Mouse (Mus musculus): ENCODE measurements at regions not wholly inside any gene's neighbourhood (a gene's known extent, or its start where the extent isn't known, plus 50 kb on each side); places are given as distances from the start of the nearest gene placed in this dataset.

DNA sequence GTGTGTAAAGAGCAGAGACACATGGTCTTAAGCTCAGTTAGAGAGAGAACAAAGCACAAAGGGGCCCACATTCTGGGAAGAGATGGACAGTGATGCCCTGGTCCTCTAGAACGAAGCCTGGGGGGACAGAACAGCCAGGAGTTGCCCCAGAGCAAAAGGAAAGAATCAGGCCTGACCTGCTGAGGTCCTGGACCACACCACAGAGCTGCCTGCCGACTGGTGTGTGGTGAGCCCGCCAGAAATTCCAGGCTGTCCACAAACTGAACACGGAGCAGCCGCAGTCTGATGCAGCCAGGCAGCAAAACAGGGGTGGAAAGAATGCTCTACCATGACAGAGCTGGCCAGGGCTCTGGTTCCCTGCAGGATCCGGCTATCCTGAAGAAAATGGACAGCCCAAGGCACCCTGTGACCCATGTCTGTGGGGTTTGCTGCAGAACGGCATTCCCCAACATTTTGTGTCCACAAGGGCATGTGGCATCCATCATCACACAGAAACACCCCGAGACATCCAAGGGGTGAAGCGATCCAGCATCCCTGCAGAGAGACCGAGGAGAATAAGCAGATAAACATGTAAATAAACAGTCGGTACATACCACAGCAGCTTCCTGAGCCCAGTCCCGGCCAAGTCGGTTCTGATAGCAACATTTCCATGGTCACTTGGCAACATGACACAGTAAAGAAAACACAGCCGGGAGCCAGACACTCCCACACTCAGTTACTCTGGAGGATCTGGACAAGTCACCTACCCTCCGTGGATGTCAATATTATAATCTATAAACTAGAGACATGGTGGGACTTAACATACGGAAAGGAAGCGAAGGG lies 65.3 kb upstream of the Pomp start:
- no peak overlapping the region for H3K4me3 ChIP-seq (ENCODE audit: low read depth, low read length)
- H3K9ac ChIP-seq (ENCODE audit: low read depth, low read length), result no peak overlapping the region
- H3K9me3 ChIP-seq (replicated peaks; ENCODE audit: control insufficient read depth, low read length), result no peaks in the 10 kb centered on the region
- no peaks in the 10 kb centered on the region for H3K36me3 ChIP-seq (ENCODE audit: control insufficient read depth, insufficient read depth)
- ATAC-seq (ENCODE audit: low read depth), result 0 out of 2 replicates have a peak, but pooled peaks have one; percentile 11
- no peaks in the 10 kb centered on the region for H3K4me1 ChIP-seq (ENCODE audit: control insufficient read depth, low read depth, low read length)
- whole genome bisulfite sequencing (ENCODE audit: insufficient replicate concordance), result 56% methylated on average over 17 of the region's 17 CpGs
- no peak overlapping the region for H3K27ac ChIP-seq (ENCODE audit: low read length)
- no peaks in the 10 kb centered on the region for H3K27me3 ChIP-seq (ENCODE audit: control insufficient read depth, insufficient read depth, low read depth, low read length)
- no peak overlapping the region for H3K4me2 ChIP-seq (ENCODE audit: low read depth, low read length)

DNA sequence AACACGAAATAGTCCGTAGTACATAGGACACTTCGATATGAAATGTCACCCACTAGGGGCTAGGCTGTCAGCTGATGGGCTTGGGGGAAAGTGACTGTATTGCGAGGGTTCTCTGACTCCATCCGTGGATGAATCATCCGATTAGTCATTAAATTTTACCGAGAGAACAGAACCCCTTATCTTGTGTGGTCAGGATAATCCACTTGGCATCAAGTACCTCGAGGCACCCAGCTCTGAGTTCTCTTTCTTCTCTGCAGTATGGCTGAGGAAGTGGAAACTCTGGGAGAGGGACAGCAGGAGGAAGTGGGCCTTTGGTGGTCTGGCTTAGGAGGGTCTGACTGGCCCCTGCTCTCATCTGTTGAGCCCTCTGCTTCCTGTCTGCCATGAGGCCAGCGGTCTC lies 67.2 kb upstream of the Pomp start:
- Histone ChIP-seq H3K9ac (ENCODE audit: low read depth, low read length) (no peak overlapping the region), H3K36me3 (ENCODE audit: control insufficient read depth, insufficient read depth) (no peaks in the 10 kb centered on the region), H3K4me1 (ENCODE audit: control insufficient read depth, low read depth, low read length) (no peaks in the 10 kb centered on the region), H3K9me3 (replicated peaks; ENCODE audit: control insufficient read depth, low read length) (no peaks in the 10 kb centered on the region), H3K27ac (ENCODE audit: low read length) (no peak overlapping the region), H3K4me2 (ENCODE audit: low read depth, low read length) (no peak overlapping the region), H3K4me3 (ENCODE audit: low read depth, low read length) (no peak overlapping the region), H3K27me3 (ENCODE audit: control insufficient read depth, insufficient read depth, low read depth, low read length) (no peaks in the 10 kb centered on the region)
- 32% methylated on average over 9 of the region's 9 CpGs for WGBS (ENCODE audit: insufficient replicate concordance)
- no peak for ATAC-seq (ENCODE audit: low read depth)

DNA sequence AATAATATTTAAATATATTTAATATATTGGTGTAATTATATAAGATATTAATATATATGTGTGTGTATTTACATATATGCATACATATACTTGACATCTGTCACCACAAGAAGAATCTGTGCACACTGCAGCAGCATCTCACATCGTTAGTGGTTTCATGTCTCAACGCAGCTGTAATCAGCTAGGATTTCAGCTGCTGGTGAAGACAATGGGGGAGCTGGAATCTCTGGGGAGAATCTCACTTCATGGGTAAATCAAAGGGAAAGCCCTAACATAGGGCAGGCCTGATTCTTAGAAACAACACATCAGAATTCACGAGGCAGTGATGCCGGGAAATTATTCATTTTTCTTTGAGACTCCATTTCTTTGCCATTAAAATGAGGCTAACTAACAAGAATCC lies 66.8 kb upstream of the Flt1 start:
- no peaks in the 10 kb centered on the region for H3K9me3 ChIP-seq (replicated peaks; ENCODE audit: control insufficient read depth, low read length)
- no peak overlapping the region for H3K27ac ChIP-seq (ENCODE audit: low read length)
- no peaks in the 10 kb centered on the region for H3K4me1 ChIP-seq (ENCODE audit: control insufficient read depth, low read depth, low read length)
- WGBS (ENCODE audit: insufficient replicate concordance), result 54% methylated on average over 4 of the region's 4 CpGs
- no peak overlapping the region for H3K4me3 ChIP-seq (ENCODE audit: low read depth, low read length)
- H3K36me3 ChIP-seq (ENCODE audit: control insufficient read depth, insufficient read depth), result no peaks in the 10 kb centered on the region
- no peak overlapping the region for H3K9ac ChIP-seq (ENCODE audit: low read depth, low read length)
- no peak overlapping the region for H3K4me2 ChIP-seq (ENCODE audit: low read depth, low read length)
- ATAC-seq (ENCODE audit: low read depth), result no peak
- H3K27me3 ChIP-seq (ENCODE audit: control insufficient read depth, insufficient read depth, low read depth, low read length), result no peaks in the 10 kb centered on the region

DNA sequence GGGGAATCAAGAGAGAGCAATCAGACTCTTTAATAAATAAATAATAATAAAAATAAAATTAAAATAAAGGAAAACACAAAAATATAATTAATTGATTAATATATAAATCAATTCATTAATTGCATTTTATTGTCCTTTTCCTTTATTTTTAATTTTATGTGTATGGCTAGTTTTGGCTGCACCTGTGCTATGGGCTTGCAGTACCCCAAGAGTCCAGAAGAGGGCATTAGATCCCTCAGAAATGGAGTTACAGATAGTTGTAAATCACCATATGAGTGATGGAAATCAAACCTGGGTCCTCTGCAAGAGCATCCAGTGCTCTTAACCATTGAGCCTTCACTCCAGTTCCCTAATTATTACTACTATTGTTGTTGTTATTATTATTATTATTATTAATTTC lies 65.3 kb upstream of the Flt1 start:
- ATAC-seq (ENCODE audit: low read depth), result no peak
- H3K36me3 ChIP-seq (ENCODE audit: control insufficient read depth, insufficient read depth), result no peaks in the 10 kb centered on the region

GRCm38 (mm10) chr5:147788496-147788895 lies 62.7 kb upstream of the Flt1 start:
- Histone ChIP-seq H3K9me3 (replicated peaks; ENCODE audit: control insufficient read depth, low read length) (no peaks in the 10 kb centered on the region), H3K9ac (ENCODE audit: low read depth, low read length) (no peak overlapping the region), H3K4me1 (ENCODE audit: control insufficient read depth, low read depth, low read length) (no peaks in the 10 kb centered on the region), H3K36me3 (ENCODE audit: control insufficient read depth, insufficient read depth) (no peaks in the 10 kb centered on the region), H3K27me3 (ENCODE audit: control insufficient read depth, insufficient read depth, low read depth, low read length) (no peaks in the 10 kb centered on the region), H3K4me2 (ENCODE audit: low read depth, low read length) (no peak overlapping the region), H3K4me3 (ENCODE audit: low read depth, low read length) (no peak overlapping the region), H3K27ac (ENCODE audit: low read length) (no peak overlapping the region)
- 57% methylated on average over 6 of the region's 6 CpGs for WGBS (ENCODE audit: insufficient replicate concordance)
- ATAC-seq (ENCODE audit: low read depth), result no peak

More for the DNA sequence above, 65.3 kb upstream of the Flt1 start:
- H3K4me3 ChIP-seq (ENCODE audit: low read depth, low read length), result no peak overlapping the region
- no peaks in the 10 kb centered on the region for H3K27me3 ChIP-seq (ENCODE audit: control insufficient read depth, insufficient read depth, low read depth, low read length)
- H3K4me2 ChIP-seq (ENCODE audit: low read depth, low read length), result no peak overlapping the region
- no peaks in the 10 kb centered on the region for H3K4me1 ChIP-seq (ENCODE audit: control insufficient read depth, low read depth, low read length)
- no peaks in the 10 kb centered on the region for H3K9me3 ChIP-seq (replicated peaks; ENCODE audit: control insufficient read depth, low read length)
- no peak overlapping the region for H3K9ac ChIP-seq (ENCODE audit: low read depth, low read length)
- no peak overlapping the region for H3K27ac ChIP-seq (ENCODE audit: low read length)

DNA sequence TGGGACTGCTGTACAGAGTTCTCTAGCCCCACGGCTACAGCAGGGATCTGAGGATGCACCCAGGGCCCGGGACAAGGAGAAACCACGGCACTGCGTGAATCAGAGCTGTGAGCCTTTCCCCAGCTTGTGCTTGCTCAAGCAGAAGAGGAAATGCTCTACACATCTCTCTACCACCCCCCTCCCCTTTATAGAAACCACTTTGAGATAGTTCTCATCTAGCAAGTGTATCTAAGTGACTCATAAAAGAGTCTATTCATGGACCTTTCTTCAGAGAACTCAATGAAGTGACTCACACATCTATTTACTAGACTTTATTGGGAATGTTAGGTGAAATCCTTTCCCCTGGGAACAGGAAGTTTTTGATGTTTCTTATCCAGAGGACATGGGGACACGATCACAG lies 61.0 kb upstream of the Flt1 start:
- H3K27me3 ChIP-seq (ENCODE audit: control insufficient read depth, insufficient read depth, low read depth, low read length), result no peaks in the 10 kb centered on the region
- H3K4me3 ChIP-seq (ENCODE audit: low read depth, low read length), result no peak overlapping the region
- 22% methylated on average over 5 of the region's 5 CpGs for WGBS (ENCODE audit: insufficient replicate concordance)
- no peak overlapping the region for H3K9ac ChIP-seq (ENCODE audit: low read depth, low read length)
- H3K27ac ChIP-seq (ENCODE audit: low read length), result no peak overlapping the region
- H3K4me2 ChIP-seq (ENCODE audit: low read depth, low read length), result no peak overlapping the region
- no peaks in the 10 kb centered on the region for H3K36me3 ChIP-seq (ENCODE audit: control insufficient read depth, insufficient read depth)
- no peak for ATAC-seq (ENCODE audit: low read depth)
- H3K9me3 ChIP-seq (replicated peaks; ENCODE audit: control insufficient read depth, low read length), result no peaks in the 10 kb centered on the region
- H3K4me1 ChIP-seq (ENCODE audit: control insufficient read depth, low read depth, low read length), result no peaks in the 10 kb centered on the region

- WGBS (ENCODE audit: insufficient replicate concordance), result 71% methylated on average over 9 of the region's 9 CpGs
- Histone ChIP-seq H3K4me3 (ENCODE audit: low read depth, low read length) (no peak overlapping the region), H3K9ac (ENCODE audit: low read depth, low read length) (no peak overlapping the region)
These were observed 58.3 kb upstream of the Flt1 start for GRCm38 (mm10) chr5:147784159-147784558.

DNA sequence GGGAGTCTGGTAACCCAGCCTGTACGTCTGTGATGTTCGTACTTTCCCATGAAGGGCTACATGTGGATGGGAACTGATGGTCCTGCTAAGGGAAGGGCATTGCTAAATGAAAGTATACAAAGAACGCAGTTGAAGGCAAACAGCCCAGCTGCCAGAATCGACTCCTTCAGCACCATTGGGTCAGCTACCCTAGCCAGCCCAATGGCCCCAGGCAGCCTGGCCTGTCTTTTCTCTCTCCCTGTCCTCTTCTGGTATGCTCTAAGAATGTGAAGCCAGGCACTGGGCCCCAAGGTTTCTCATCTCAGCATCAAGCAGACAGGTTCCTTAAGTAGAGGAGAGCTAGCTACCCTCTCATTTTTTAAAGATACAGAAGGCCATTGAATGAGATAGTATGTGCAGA lies 57.7 kb upstream of the Flt1 start:
- WGBS (ENCODE audit: insufficient replicate concordance), result 70% methylated on average over 4 of the region's 4 CpGs
- H3K27me3 ChIP-seq (ENCODE audit: control insufficient read depth, insufficient read depth, low read depth, low read length), result no peaks in the 10 kb centered on the region
- no peaks in the 10 kb centered on the region for H3K9me3 ChIP-seq (replicated peaks; ENCODE audit: control insufficient read depth, low read length)
- ATAC-seq (ENCODE audit: low read depth), result no peak
- no peak overlapping the region for H3K4me2 ChIP-seq (ENCODE audit: low read depth, low read length)
- no peak overlapping the region for H3K9ac ChIP-seq (ENCODE audit: low read depth, low read length)
- no peaks in the 10 kb centered on the region for H3K36me3 ChIP-seq (ENCODE audit: control insufficient read depth, insufficient read depth)
- H3K4me3 ChIP-seq (ENCODE audit: low read depth, low read length), result no peak overlapping the region
- H3K4me1 ChIP-seq (ENCODE audit: control insufficient read depth, low read depth, low read length), result no peaks in the 10 kb centered on the region
- H3K27ac ChIP-seq (ENCODE audit: low read length), result no peak overlapping the region

More at GRCm38 (mm10) chr5:147784159-147784558, 58.3 kb upstream of the Flt1 start:
- H3K27ac ChIP-seq (ENCODE audit: low read length), result no peak overlapping the region
- H3K27me3 ChIP-seq (ENCODE audit: control insufficient read depth, insufficient read depth, low read depth, low read length), result no peaks in the 10 kb centered on the region
- no peaks in the 10 kb centered on the region for H3K4me1 ChIP-seq (ENCODE audit: control insufficient read depth, low read depth, low read length)
- no peaks in the 10 kb centered on the region for H3K36me3 ChIP-seq (ENCODE audit: control insufficient read depth, insufficient read depth)
- no peak for ATAC-seq (ENCODE audit: low read depth)
- no peaks in the 10 kb centered on the region for H3K9me3 ChIP-seq (replicated peaks; ENCODE audit: control insufficient read depth, low read length)
- no peak overlapping the region for H3K4me2 ChIP-seq (ENCODE audit: low read depth, low read length)

DNA sequence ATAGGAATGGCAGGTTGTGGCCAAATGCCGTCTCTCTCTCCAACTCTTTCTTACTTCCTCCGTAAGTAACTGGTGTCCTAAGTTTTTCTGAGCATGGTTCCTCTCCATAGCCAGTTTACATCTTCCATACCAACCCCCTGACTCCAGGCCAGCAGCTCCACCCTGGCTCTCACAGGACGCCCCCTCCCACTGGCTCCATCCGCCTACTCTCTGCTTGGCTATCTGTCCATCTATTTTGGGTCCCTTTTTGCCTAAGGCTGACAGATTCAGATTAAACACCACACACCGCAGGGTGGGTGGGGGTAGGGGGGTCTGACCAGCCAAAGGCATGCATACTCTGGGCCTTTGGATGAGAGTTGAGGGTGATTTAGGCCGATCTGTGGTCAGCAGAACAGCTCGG lies 57.0 kb upstream of the Flt1 start:
- H3K9me3 ChIP-seq (replicated peaks; ENCODE audit: control insufficient read depth, low read length), result no peaks in the 10 kb centered on the region
- H3K4me1 ChIP-seq (ENCODE audit: control insufficient read depth, low read depth, low read length), result no peaks in the 10 kb centered on the region
- WGBS (ENCODE audit: insufficient replicate concordance), result 43% methylated on average over 7 of the region's 7 CpGs
- no peak overlapping the region for H3K9ac ChIP-seq (ENCODE audit: low read depth, low read length)
- no peaks in the 10 kb centered on the region for H3K36me3 ChIP-seq (ENCODE audit: control insufficient read depth, insufficient read depth)
- H3K27me3 ChIP-seq (ENCODE audit: control insufficient read depth, insufficient read depth, low read depth, low read length), result no peaks in the 10 kb centered on the region
- H3K4me2 ChIP-seq (ENCODE audit: low read depth, low read length), result no peak overlapping the region
- H3K27ac ChIP-seq (ENCODE audit: low read length), result no peak overlapping the region
- H3K4me3 ChIP-seq (ENCODE audit: low read depth, low read length), result no peak overlapping the region
- ATAC-seq (ENCODE audit: low read depth), result no peak
